Mouse (Mus musculus) gastrocnemius, postnatal 14 days (tissue): ENCODE results near the gene Ube2e1. TPM values are rescaled to one million over a fixed set of nuclear protein-coding genes. Genes with fewer than 3 reads are reported as not detected.
A peak's percentile ranks its signal among the peaks of the same experiment; 100 is the strongest.

Experiments
- DNase-seq: peaks from one replicate; pipeline ENCODE4 v3.0.0; 2021; ENCODE audit warnings: mixed read lengths
- intact Hi-C: fragments of 180-260 bp; cut with DNase I; formaldehyde crosslinking; loops from one replicate; pipeline ENCODE4 v1.15.1; 2025; ENCODE audit warnings: low total_unique reads
- long read RNA-seq, 2 experiments: library from polyadenylated mRNA; stranded (forward); transcript quantifications; one replicate each; pipeline ENCODE4 v2.0.0; 2021
- total RNA-seq, 2 experiments: library from RNA; stranded (reverse); gene quantifications; 2 replicates each; pipeline ENCODE4 v1.2.3; 2021

Gene Ube2e1
- total RNA-seq = 100 to 1,000 TPM; 112 to 128 TPM
- long read RNA-seq, experiment 1, transcript Ube2e1-201 (6 exons, 1,408 nt) = major isoform, 11 of 21 reads
- long read RNA-seq, experiment 1, partial matches to known transcripts = 3 of 21 reads
- long read RNA-seq, experiment 1, other reads (novel, unspliced or antisense) = 6 of 21 reads
- long read RNA-seq, experiment 2, transcript Ube2e1-201 (6 exons, 1,408 nt) = major isoform, 10 of 18 reads
- long read RNA-seq, experiment 2, partial matches to known transcripts = 3 of 18 reads
- long read RNA-seq, experiment 2, other reads (novel, unspliced or antisense) = 3 of 18 reads

- DNase-seq = peak; percentile 69
- intact Hi-C loops = no loop called here
These were observed at the start of gene Ube2e1 for GRCm38 (mm10) chr14:18331693-18332131. Ube2e1 (minus strand) TSS chr14:18331859.

GRCm38 (mm10) chr14:18379841-18380240 is 48.2 kb upstream of the Ube2e1 start:
- intact Hi-C loops = no loop called here
- no peak for DNase-seq

- no peak for DNase-seq
- intact Hi-C loops = no loop called here
These were observed 46.4 kb upstream of the Ube2e1 start for GRCm38 (mm10) chr14:18377944-18378575.

- DNase-seq = peak; percentile 26
- intact Hi-C loops = no loop called here
These were observed 44.5 kb upstream of the Ube2e1 start for GRCm38 (mm10) chr14:18376206-18376605.

DNA sequence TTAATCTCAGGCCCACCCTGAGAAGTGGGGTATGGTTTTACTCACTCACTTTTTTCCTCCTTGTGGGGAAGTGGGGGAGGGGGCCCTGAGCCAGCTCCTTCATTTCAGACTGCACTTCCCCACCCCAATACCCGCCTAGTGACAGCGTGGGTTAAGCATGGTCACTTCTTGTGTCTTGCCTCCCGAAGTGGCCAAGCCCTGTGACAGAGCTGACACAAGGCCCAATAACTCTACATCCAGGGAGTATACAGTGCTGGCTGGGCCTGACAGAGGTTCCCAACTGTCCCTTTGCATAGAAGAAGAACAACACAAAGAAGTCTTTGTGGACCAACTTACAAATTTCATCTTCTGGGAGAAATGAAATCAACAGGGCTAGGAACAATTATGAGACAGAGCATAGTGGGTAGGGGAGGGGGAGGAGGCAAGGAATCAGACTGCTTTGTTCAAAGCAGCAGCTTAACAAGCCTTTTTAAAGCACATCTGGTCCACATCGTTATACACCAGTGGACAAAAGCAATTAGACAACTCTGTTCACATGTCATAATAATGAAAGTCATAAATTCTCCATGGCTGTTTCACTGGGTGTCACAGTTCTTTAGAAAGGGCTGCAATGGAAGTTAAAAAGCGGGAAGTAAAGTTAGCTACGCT is 42.2 kb upstream of the Ube2e1 start:
- no peak for DNase-seq

DNA sequence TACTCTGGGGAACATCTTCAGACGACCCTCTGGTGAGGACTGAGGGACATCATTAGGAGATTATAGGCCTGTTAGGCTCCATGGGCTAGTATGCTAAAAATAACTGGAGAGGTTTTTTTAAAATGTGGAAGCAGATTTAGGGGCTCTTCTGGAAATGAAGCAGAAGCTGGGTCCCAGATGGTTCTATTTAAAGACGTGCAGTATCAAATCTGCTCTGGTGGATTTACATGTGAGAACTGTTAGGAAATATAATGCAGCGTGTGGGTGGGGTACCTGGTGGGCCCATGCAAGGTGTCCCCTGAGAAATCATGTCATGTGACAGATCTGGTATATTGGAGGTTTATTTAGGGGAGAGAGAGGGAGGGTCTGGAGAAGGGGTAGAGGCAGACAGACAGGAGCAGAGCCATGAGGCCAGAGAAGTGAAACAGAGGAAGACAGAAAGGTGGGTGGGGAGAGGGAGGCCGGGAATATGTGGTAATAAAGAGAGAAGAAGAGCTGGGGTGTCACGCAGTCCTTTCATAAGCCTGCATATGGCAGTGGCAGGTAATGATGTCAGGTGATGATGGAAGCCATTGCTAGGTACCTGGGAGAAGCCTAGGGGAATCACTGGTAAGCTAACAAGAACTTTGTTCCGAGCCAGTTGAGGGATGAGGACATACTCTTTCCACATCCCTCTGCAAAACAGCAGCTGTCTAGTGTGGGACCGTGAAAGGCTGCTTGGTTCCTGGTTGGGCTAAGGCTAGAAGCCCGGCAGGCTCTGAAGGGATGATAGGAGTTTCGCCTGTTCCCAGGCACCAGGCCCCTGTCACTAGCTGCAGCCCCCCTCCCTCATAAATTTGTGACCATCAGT is 41.3 kb upstream of the Ube2e1 start:
- no peak for DNase-seq
- intact Hi-C loops = no loop called here

More for the DNA sequence above, 42.2 kb upstream of the Ube2e1 start:
- intact Hi-C loops = no loop called here

DNA sequence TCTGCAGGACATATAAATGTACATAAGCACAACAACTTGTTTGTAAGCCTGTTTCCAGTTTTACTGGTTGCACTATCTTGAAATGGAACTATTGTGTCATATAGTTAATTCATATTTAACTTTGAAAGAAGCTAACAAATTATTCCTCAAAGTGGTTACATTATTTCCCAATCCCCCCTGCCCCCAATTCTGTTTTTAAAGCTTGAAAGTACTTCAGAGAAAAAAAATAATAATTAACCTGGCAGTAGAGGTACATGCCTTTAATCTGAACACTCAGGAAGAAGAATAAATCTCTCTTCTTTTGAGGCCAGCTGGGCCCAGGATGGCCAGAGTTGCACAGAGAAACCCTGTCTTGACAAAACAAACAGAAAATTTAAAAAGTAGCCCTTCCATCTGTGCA is 37.4 kb upstream of the Ube2e1 start:
- intact Hi-C loops = no loop called here
- no peak for DNase-seq

DNA sequence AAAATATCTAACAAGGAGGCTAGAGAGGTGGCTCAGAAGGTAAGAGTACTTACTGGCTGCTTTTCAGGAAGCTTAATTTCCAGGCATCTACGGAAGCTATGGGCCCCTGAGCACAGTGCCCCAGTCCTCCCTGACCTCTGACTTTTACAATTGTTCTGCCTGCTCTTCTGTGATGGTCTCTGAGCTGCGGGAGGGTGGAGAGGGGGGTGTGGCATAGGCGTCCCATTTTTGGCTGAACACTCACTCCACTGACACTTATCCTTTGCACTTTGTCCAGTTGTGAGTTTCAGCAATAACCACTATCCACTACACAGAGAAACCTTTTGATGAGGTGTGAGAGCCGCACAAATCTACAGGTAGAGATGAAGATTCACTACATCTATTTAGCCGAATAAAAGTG is 35.4 kb upstream of the Ube2e1 start:
- intact Hi-C loops = no loop called here
- DNase-seq = no peak

DNA sequence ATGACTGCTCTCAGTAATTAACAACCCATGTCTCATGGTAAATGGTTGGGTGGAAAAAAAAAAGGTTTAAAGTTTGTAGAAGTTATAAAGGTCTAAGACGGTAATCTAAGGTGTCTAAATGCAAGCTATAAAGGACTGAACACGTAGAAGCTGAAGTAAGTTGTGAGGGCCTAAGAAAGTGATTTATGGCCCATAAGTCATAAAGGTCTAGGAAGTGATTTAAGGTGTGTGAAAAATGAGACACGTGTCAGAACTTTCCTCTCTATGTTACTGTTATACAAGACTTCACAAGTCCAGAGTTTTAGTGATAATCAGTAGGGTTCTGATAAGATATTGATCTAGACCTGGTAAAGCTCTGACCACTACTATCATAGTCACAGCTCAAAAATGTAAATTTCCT is 32.7 kb upstream of the Ube2e1 start:
- DNase-seq = no peak
- intact Hi-C loops = no loop called here

GRCm38 (mm10) chr14:18356442-18356841 is 24.8 kb upstream of the Ube2e1 start:
- intact Hi-C loops = no loop called here
- DNase-seq = no peak

GRCm38 (mm10) chr14:18355514-18356190 is 24.0 kb upstream of the Ube2e1 start:
- intact Hi-C loops = no loop called here
- no peak for DNase-seq

- intact Hi-C loops = no loop called here
- no peak for DNase-seq
These were observed 21.9 kb upstream of the Ube2e1 start for GRCm38 (mm10) chr14:18353525-18353924.

GRCm38 (mm10) chr14:18352934-18353333 is 21.3 kb upstream of the Ube2e1 start:
- no peak for DNase-seq
- intact Hi-C loops = no loop called here

- intact Hi-C loops = no loop called here
- no peak for DNase-seq
These were observed 19.0 kb upstream of the Ube2e1 start for GRCm38 (mm10) chr14:18350680-18351079.

DNA sequence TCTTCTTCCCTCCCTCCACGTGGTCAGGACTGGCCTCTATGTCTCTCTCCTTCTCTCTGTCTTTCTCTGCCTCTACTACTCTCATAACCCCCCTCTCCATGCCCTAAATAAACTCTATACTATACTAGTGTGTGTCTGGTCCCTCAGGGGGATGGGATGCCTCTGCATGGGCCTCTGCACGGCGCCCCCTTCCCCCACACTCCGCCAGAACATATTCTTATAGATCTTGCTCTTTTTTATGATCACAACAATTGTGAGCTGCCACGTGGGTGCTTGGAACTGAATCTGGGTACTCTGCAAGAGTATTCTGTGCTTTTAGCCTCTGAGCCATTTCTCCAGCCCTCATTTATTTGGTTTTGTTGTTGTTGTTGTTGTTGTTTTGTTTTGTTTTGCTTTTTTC is 18.2 kb upstream of the Ube2e1 start:
- intact Hi-C loops = no loop called here
- DNase-seq = no peak

- DNase-seq = peak; percentile 36
- intact Hi-C loops = no loop called here
These were observed 11.9 kb upstream of the Ube2e1 start for GRCm38 (mm10) chr14:18343589-18343988.

DNA sequence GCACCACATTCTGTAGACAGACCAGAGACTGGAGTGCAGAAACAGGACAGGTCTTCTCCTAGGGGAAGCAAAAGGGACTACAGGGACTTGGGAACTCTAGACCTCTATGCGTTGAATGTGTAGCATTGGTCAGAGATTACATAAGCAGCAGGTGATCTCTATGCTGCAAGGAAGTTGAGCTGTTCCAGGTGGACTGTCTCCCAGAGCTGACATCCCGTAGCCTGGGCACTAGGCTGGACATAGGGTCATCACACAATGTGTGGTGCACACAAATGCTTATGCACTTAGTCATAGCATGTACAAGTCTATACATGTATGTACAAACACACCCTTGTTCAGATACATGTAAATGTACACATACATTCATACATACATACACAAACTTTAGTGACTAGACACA is 11.1 kb upstream of the Ube2e1 start:
- DNase-seq = no peak
- intact Hi-C loops = no loop called here

DNA sequence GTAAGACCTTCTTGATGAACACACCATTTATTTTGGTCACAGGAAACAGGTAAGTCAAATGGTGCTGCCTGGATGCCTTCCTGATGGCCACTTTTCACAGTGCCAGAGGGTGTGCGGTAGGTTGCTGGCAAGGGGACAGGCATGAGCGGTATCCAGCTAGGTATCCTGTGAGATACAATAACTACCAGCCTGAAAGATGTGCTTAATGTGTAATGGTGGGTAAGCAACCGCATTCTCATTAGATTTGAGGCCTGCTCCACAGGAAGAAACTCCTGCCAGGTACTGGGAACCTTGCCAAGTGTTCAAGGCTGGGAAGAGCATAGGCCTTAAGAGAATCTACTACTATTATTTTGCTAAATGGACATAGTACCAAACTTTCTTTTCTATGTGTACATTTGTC is 9.4 kb upstream of the Ube2e1 start:
- intact Hi-C loops = no loop called here
- no peak for DNase-seq

- intact Hi-C loops = no loop called here
- DNase-seq = no peak
These were observed 4.4 kb upstream of the Ube2e1 start for GRCm38 (mm10) chr14:18336106-18336505.
